ENCODE assay signal across 8 mouse cellular contexts in genomic region chr7:125550881-125551381, GRCm38 (mm10). TPM values are rescaled to one million over a fixed set of nuclear protein-coding genes. Genes with fewer than 3 reads are reported as not detected.
DNase-seq lines count a peak whose midpoint lies in the region; ATAC-seq lines count a peak whose summit lies in the region.

No protein-coding gene starts in this region.

- ATAC-seq in lung, embryonic 15.5 days (ENCODE audit: borderline replicate concordance, extremely low read depth, low FRiP score, low TSS enrichment) = peak; percentile 12; the same call in 1 of the 2 replicates

- no peak overlapping the region for H3K9ac ChIP-seq in lung, embryonic 15.5 days

- H3K9me3 ChIP-seq in heart, embryonic 10.5 days = no peaks in the 10 kb centered on the region
- no peaks in the 10 kb centered on the region for H3K9me3 ChIP-seq in lung, embryonic 15.5 days

- H3K27me3 ChIP-seq in heart, embryonic 10.5 days (ENCODE audit: insufficient read depth, poor library complexity, severe bottlenecking) = peaks cover 36% of the 10 kb centered on the region
- no peaks in the 10 kb centered on the region for H3K27me3 ChIP-seq in lung, embryonic 15.5 days

- peak overlapping the region; percentile 89; the same call in 1 of the 2 replicates for H3K4me2 ChIP-seq in lung, embryonic 15.5 days

- no peak overlapping the region for H3K4me3 ChIP-seq in heart, embryonic 10.5 days
- no peak overlapping the region for H3K4me3 ChIP-seq in lung, embryonic 15.5 days

- peaks cover 32% of the 10 kb centered on the region for H3K4me1 ChIP-seq in heart, embryonic 10.5 days
- peaks cover 39% of the 10 kb centered on the region for H3K4me1 ChIP-seq in lung, embryonic 15.5 days

- 47% methylated on average over 6 of the region's 6 CpGs for WGBS in heart, embryonic 10.5 days
- 50% methylated on average over 6 of the region's 6 CpGs for WGBS in lung, embryonic 15.5 days

- no peaks in the 10 kb centered on the region for H3K36me3 ChIP-seq in heart, embryonic 10.5 days
- no peaks in the 10 kb centered on the region for H3K36me3 ChIP-seq in lung, embryonic 15.5 days

- H3K27ac ChIP-seq in heart, embryonic 10.5 days = no peak overlapping the region; the same call in 1 of the 2 replicates
- peak overlapping the region; percentile 79 for H3K27ac ChIP-seq in lung, embryonic 15.5 days

- peak; percentile 75 to 85 for DNase-seq in heart, adult 18-20 months
- no peak for DNase-seq in heart, embryonic 10.5 days (ENCODE audit: low spot score)
- DNase-seq in MN1 (ENCODE audit: low spot score) = peak; percentile 19
- DNase-seq in heart, adult 9 months (ENCODE audit: low spot score in 2 of 2) = peak; percentile 74 to 75
- no peak for DNase-seq in embryo, embryonic 9.5 days (ENCODE audit: extremely low spot score)
- DNase-seq in cerebellum, adult 9-10 months = no peak
- DNase-seq in spleen, postnatal 14 days (ENCODE audit: low spot score in 2 of 2) = no peak

RNA-seq across cellular contexts. Expression of gene Il4ra, which starts 1.0 kb away (rescaled TPM):
- total RNA-seq in heart, adult 18-20 months (2021) = 10 to 100 TPM; 17.0 to 23.6 TPM
- 2.2 and 3.4 TPM in 2 replicates for polyA plus RNA-seq in heart, embryonic 10.5 days (2016; fragmentation: Nextera tagmentation; extraction: Ambion mirVana)
- polyA plus RNA-seq in lung, embryonic 15.5 days (2015; fragmentation: Nextera tagmentation; extraction: Ambion mirVana) = 15.3 and 16.5 TPM in 2 replicates

RNA-seq across cellular contexts. Expression of gene Il21r, which starts 52.3 kb away (rescaled TPM):
- 1 to 10 TPM in 1 of 2 experiments, under 1 TPM in 1; 0.47 to 2.9 TPM for total RNA-seq in heart, adult 18-20 months (2021)
- polyA plus RNA-seq in heart, embryonic 10.5 days (2016; fragmentation: Nextera tagmentation; extraction: Ambion mirVana) = 0.07 and 0.11 TPM in 2 replicates
- polyA plus RNA-seq in lung, embryonic 15.5 days (2015; fragmentation: Nextera tagmentation; extraction: Ambion mirVana) = 0.30 and 0.74 TPM in 2 replicates

RNA-seq across cellular contexts. Expression of gene Nsmce1, which starts 59.5 kb away (rescaled TPM):
- 10 to 100 TPM; 32.3 to 35.1 TPM for total RNA-seq in heart, adult 18-20 months (2021)
- polyA plus RNA-seq in heart, embryonic 10.5 days (2016; fragmentation: Nextera tagmentation; extraction: Ambion mirVana) = 122 and 123 TPM in 2 replicates
- polyA plus RNA-seq in lung, embryonic 15.5 days (2015; fragmentation: Nextera tagmentation; extraction: Ambion mirVana) = 157 and 164 TPM in 2 replicates

Comparison
In these comparisons a context has a peak if more than half of its experiments do, and no peak if none do; other contexts are left out.
1. DNase-seq: peak in heart, adult 18-20 months (2 of 2), MN1 (single experiment) and heart, adult 9 months (2 of 2); none in heart, embryonic 10.5 days (single experiment), embryo, embryonic 9.5 days (single experiment), cerebellum, adult 9-10 months (single experiment) and spleen, postnatal 14 days (0 of 2).